17 mouse cellular contexts compared by ENCODE assay signal in genomic region chr3:116891436-116892205, GRCm38 (mm10). TPM values are rescaled to one million over a fixed set of nuclear protein-coding genes. Genes with fewer than 3 reads are reported as not detected.
DNase-seq lines count a peak whose midpoint lies in the region; ATAC-seq and TF ChIP-seq lines count a peak whose summit lies in the region.
"Had no signal": no experiment of that assay in that cellular context is flagged by ENCODE, and none has a peak within 500 bp of the region (broad histone marks: within the 10 kb centered on the region; RNA-seq: fewer than 3 reads in every experiment).

No protein-coding gene starts in this region.

- TF ChIP-seq CTCF in intestine, postnatal 0 days (IDR thresholded peaks at IDR 0.05; ENCODE audit: low read depth), result no peak
- TF ChIP-seq CTCF in left cerebral cortex, adult 2 months (IDR thresholded peaks at IDR 0.05), result no peak

- no peaks in the 10 kb centered on the region for H3K27me3 ChIP-seq in intestine, postnatal 0 days (replicated peaks; ENCODE audit: control insufficient read depth, insufficient read depth, low read length)
- H3K27me3 ChIP-seq in intestine, embryonic 15.5 days (replicated peaks), result no peaks in the 10 kb centered on the region
- no peaks in the 10 kb centered on the region for H3K27me3 ChIP-seq in hindbrain, embryonic 12.5 days
- H3K27me3 ChIP-seq: heart, embryonic 12.5 days; liver, embryonic 13.5 days; neural tube, embryonic 12.5 days had no signal

- WGBS in intestine, postnatal 0 days, result 80% methylated on average over 17 of the region's 17 CpGs
- WGBS in intestine, embryonic 15.5 days, result 87% methylated on average over 17 of the region's 17 CpGs
- 65% methylated on average over 17 of the region's 17 CpGs for WGBS in hindbrain, embryonic 12.5 days

- no peak overlapping the region for H3K27ac ChIP-seq in intestine, postnatal 0 days (ENCODE audit: low read depth, low read length)
- no peak overlapping the region for H3K27ac ChIP-seq in intestine, embryonic 15.5 days
- no peak overlapping the region for H3K27ac ChIP-seq in hindbrain, embryonic 12.5 days
- no peak overlapping the region for H3K27ac ChIP-seq in left cerebral cortex, adult 2 months
- H3K27ac ChIP-seq: liver, embryonic 13.5 days; neural tube, embryonic 12.5 days; stomach, postnatal 0 days had no signal

- DNase-seq in kidney, postnatal 25 days, result peak; percentile 12 to 54
- DNase-seq in yolk sac, embryonic 10.5 days (ENCODE audit: low spot score), result peak; percentile 21
- no peak for DNase-seq in right cerebral cortex, adult 18-20 months
- DNase-seq in left cerebral cortex, adult 2 months (ENCODE audit: extremely low spot score in 1 of 2, low spot score in 2 of 2), result no peak
- DNase-seq: cerebellum, adult 9-10 months; gastrocnemius, postnatal 36 days; left cerebral cortex, postnatal 4 days; liver, embryonic 13.5 days; lung, postnatal 14 days; thymus, postnatal 36 days had no signal

- no peak overlapping the region for H3K4me3 ChIP-seq in intestine, postnatal 0 days (ENCODE audit: low read depth, low read length)
- no peak overlapping the region for H3K4me3 ChIP-seq in intestine, embryonic 15.5 days (replicated peaks)
- H3K4me3 ChIP-seq in hindbrain, embryonic 12.5 days, result no peak overlapping the region
- H3K4me3 ChIP-seq in left cerebral cortex, adult 2 months, result no peak overlapping the region
- H3K4me3 ChIP-seq: heart, embryonic 12.5 days; liver, embryonic 13.5 days; neural tube, embryonic 12.5 days had no signal

- H3K4me1 ChIP-seq in intestine, postnatal 0 days (replicated peaks; ENCODE audit: control insufficient read depth, insufficient read depth, low read length), result no peaks in the 10 kb centered on the region; the same call in 1 of the 2 replicates
- no peaks in the 10 kb centered on the region for H3K4me1 ChIP-seq in intestine, embryonic 15.5 days (replicated peaks)
- peaks cover 6% of the 10 kb centered on the region; the same call in 1 of the 2 replicates for H3K4me1 ChIP-seq in hindbrain, embryonic 12.5 days
- H3K4me1 ChIP-seq: heart, embryonic 12.5 days; neural tube, embryonic 12.5 days had no signal

- intact Hi-C loops in left cerebral cortex, adult 2 months (cut with DNase I), result no loop called here

- H3K9me3 ChIP-seq in intestine, postnatal 0 days (ENCODE audit: control insufficient read depth), result no peaks in the 10 kb centered on the region
- no peaks in the 10 kb centered on the region for H3K9me3 ChIP-seq in intestine, embryonic 15.5 days
- H3K9me3 ChIP-seq in hindbrain, embryonic 12.5 days (replicated peaks), result no peaks in the 10 kb centered on the region
- H3K9me3 ChIP-seq: heart, embryonic 12.5 days; liver, embryonic 13.5 days; neural tube, embryonic 12.5 days had no signal

- peaks cover 1% of the 10 kb centered on the region for H3K36me3 ChIP-seq in intestine, postnatal 0 days (ENCODE audit: control insufficient read depth, insufficient read depth)
- no peaks in the 10 kb centered on the region for H3K36me3 ChIP-seq in intestine, embryonic 15.5 days
- no peaks in the 10 kb centered on the region for H3K36me3 ChIP-seq in hindbrain, embryonic 12.5 days
- H3K36me3 ChIP-seq: neural tube, embryonic 12.5 days had no signal

- H3K9ac ChIP-seq in intestine, postnatal 0 days (ENCODE audit: low read depth, low read length), result no peak overlapping the region
- H3K9ac ChIP-seq in intestine, embryonic 15.5 days, result no peak overlapping the region
- H3K9ac ChIP-seq in hindbrain, embryonic 12.5 days, result no peak overlapping the region
- H3K9ac ChIP-seq: heart, embryonic 12.5 days; liver, embryonic 13.5 days; neural tube, embryonic 12.5 days had no signal

- ATAC-seq in intestine, postnatal 0 days, result 0 out of 2 replicates have a peak, but pooled peaks have one; percentile 12
- no peak for ATAC-seq in intestine, embryonic 15.5 days
- peak; percentile 63 for ATAC-seq in hindbrain, embryonic 12.5 days (ENCODE audit: low FRiP score)
- no peak for ATAC-seq in inflammation-experienced regulatory T-cells, adult 6 months

- H3K4me2 ChIP-seq in intestine, postnatal 0 days (replicated peaks; ENCODE audit: low read depth), result no peak overlapping the region
- no peak overlapping the region for H3K4me2 ChIP-seq in intestine, embryonic 15.5 days (replicated peaks)
- peak overlapping the region; percentile 19; the same call in 1 of the 2 replicates for H3K4me2 ChIP-seq in hindbrain, embryonic 12.5 days (replicated peaks)
- H3K4me2 ChIP-seq: heart, embryonic 12.5 days; liver, embryonic 13.5 days; neural tube, embryonic 12.5 days had no signal

RNA-seq across cellular contexts. Expression of gene Frrs1, which starts 32.4 kb away (rescaled TPM):
- polyA plus RNA-seq in intestine, postnatal 0 days (2015; fragmentation: Nextera tagmentation; extraction: Ambion mirVana), result 18.6 and 18.9 TPM in 2 replicates
- 36.6 and 39.0 TPM in 2 replicates for polyA plus RNA-seq in intestine, embryonic 15.5 days (2015; fragmentation: Nextera tagmentation; extraction: Ambion mirVana)
- polyA plus RNA-seq in hindbrain, embryonic 12.5 days (2016; fragmentation: Nextera tagmentation; extraction: Ambion mirVana), result 6.0 and 10.2 TPM in 2 replicates
- total RNA-seq in left cerebral cortex, adult 2 months (2021), result 1 to 10 TPM in 1 of 2 experiments, under 1 TPM in 1; 0.57 to 1.1 TPM
- 10 to 100 TPM; 11.5 to 44.9 (median 39.7) TPM for polyA plus RNA-seq in inflammation-experienced regulatory T-cells, adult 6 months (2017; shearing (Covaris generic))

Comparison
In these comparisons a context has a peak if more than half of its experiments do, and no peak if none do; other contexts are left out.
1. ATAC-seq: peak in intestine, postnatal 0 days (single experiment) and hindbrain, embryonic 12.5 days (single experiment); none in intestine, embryonic 15.5 days (single experiment) and inflammation-experienced regulatory T-cells, adult 6 months (single experiment).
2. DNase-seq: peak in kidney, postnatal 25 days (2 of 2) and yolk sac, embryonic 10.5 days (single experiment); none in right cerebral cortex, adult 18-20 months (single experiment) and left cerebral cortex, adult 2 months (0 of 2).